Mouse (Mus musculus): ENCODE data around the gene Rrp15. TPM values are rescaled to one million over a fixed set of nuclear protein-coding genes. Genes with fewer than 3 reads are reported as not detected.

Gene Rrp15
- polyA plus RNA-seq, 1 experiment from 2014 or later: 62.9 TPM

DNA sequence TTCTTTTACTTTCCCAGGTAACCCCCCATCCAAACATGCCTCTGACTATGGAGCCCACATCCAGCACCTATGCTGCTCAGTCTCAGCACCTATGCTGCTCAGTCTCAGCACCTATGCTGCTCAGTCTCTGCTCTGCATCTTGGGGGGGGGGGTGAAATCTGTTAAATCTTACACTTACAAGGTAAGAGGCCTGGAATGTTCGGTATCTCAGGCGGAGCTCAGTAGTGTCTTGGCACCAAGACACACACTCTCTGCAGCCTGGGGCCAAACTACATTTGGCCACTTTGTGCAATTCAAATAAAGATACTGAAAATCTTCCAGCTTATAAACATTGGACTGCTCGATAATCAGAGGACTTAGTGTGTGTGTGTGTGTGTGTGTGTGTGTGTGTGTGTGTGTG is 74.5 kb downstream of the Rrp15 start:
- Histone ChIP-seq H3K36me3 (ENCODE audit: control insufficient read depth, insufficient read depth, low read length) (no peaks in the 10 kb centered on the region), H3K4me3 (ENCODE audit: low read depth, low read length) (no peak overlapping the region), H3K27me3 (ENCODE audit: control insufficient read depth, insufficient read depth, low read length) (no peaks in the 10 kb centered on the region), H3K9me3 (ENCODE audit: control insufficient read depth, low read depth, low read length) (no peaks in the 10 kb centered on the region), H3K27ac (ENCODE audit: low read length) (no peak overlapping the region), H3K4me1 (ENCODE audit: control insufficient read depth, insufficient read depth, low read length) (no peaks in the 10 kb centered on the region), H3K9ac (replicated peaks; ENCODE audit: low read depth, low read length) (no peak overlapping the region), H3K4me2 (replicated peaks; ENCODE audit: low read depth, low read length) (no peak overlapping the region)
- ATAC-seq (ENCODE audit: insufficient number of reproducible peaks, insufficient read depth, low FRiP score, low read depth): no peak
- WGBS: 60% methylated on average over 3 of the region's 3 CpGs

DNA sequence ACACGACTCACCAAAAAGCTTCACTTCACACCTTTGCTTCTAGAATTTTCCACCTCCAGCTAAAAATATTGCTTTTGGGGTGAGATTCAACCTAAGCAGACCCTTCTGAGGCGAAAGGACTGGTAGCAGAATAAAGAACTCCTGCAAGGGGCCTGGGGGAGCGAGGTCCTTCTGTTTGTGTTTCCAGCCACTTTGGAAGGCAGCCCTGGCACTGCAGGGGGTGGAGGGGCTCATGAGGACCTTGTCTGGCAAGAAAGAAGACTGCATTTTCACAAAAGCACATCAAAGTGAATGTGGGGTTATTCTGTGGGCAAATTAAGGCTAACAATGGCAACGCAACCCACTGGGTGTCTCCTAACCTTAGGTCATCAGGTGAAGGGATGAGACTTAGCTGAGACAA is 76.0 kb downstream of the Rrp15 start:
- 85% methylated on average over 4 of the region's 4 CpGs for WGBS

More for the DNA sequence above, 76.0 kb downstream of the Rrp15 start:
- Histone ChIP-seq H3K9ac (replicated peaks; ENCODE audit: low read depth, low read length) (no peak overlapping the region), H3K4me3 (ENCODE audit: low read depth, low read length) (no peak overlapping the region), H3K27ac (ENCODE audit: low read length) (no peak overlapping the region), H3K9me3 (ENCODE audit: control insufficient read depth, low read depth, low read length) (no peaks in the 10 kb centered on the region), H3K27me3 (ENCODE audit: control insufficient read depth, insufficient read depth, low read length) (no peaks in the 10 kb centered on the region), H3K4me1 (ENCODE audit: control insufficient read depth, insufficient read depth, low read length) (no peaks in the 10 kb centered on the region), H3K4me2 (replicated peaks; ENCODE audit: low read depth, low read length) (no peak overlapping the region), H3K36me3 (ENCODE audit: control insufficient read depth, insufficient read depth, low read length) (no peaks in the 10 kb centered on the region)
- no peak for ATAC-seq (ENCODE audit: insufficient number of reproducible peaks, insufficient read depth, low FRiP score, low read depth)

Other genes with a start within 250 kb of the Rrp15 start
- 37.4 and 39.4 TPM in 2 replicates for gene Tgfb2, start 43.4 kb downstream of the Rrp15 start, polyA plus RNA-seq (2014; fragmentation: Nextera tagmentation; extraction: Ambion mirVana)
- gene D1Pas1, start 218.1 kb upstream of the Rrp15 start, polyA plus RNA-seq (2014; fragmentation: Nextera tagmentation; extraction: Ambion mirVana): 0.10 TPM in 1 of 2 replicates, not detected in the other

Measured in stomach, embryonic 14.5 days (tissue).